Mouse (Mus musculus) heart, postnatal 0 days (tissue): Measurements from ENCODE around the gene Gm17079. TPM values are rescaled to one million over a fixed set of nuclear protein-coding genes. Genes with fewer than 3 reads are reported as not detected.
A peak's percentile ranks its signal among the peaks of the same experiment; 100 is the strongest.
"Not testable (repeated sequence)": the region's sequence is repeated elsewhere in the genome, so short reads cannot be mapped to it uniquely, and the experiment has no call there.

ENCODE experiments used
- ATAC-seq: fragments of 200-750 bp; cut with Nextera tagmentation; 2 replicates; pipeline ENCODE4 v1.8.0; 2017; ENCODE audit warnings: low read depth, moderate number of reproducible peaks, moderate library complexity; ENCODE audit not compliant: insufficient read depth
- DNase-seq: peaks from one replicate; pipeline ENCODE4 v3.0.0-alpha.2; 2016; ENCODE audit warnings: low spot score
- H3K27ac ChIP-seq: fragments of 300-500 bp; sonication (generic); 2 replicates; pipeline ENCODE4 v1.5.1; 2014; ENCODE audit warnings: low read depth, mild to moderate bottlenecking
- H3K27me3 ChIP-seq: fragments of 300-500 bp; sonication (generic); 2 replicates; pipeline ENCODE4 v1.6.1; 2014; ENCODE audit warnings: low read length, mixed read lengths; ENCODE audit not compliant: control insufficient read depth, insufficient read depth
- H3K36me3 ChIP-seq: fragments of 300-500 bp; sonication (generic); replicated peaks from 2 replicates; pipeline ENCODE4 v1.6.1; 2014; ENCODE audit warnings: low read length, mixed read lengths; ENCODE audit not compliant: control insufficient read depth, insufficient read depth
- H3K4me1 ChIP-seq: fragments of 300-500 bp; sonication (generic); 2 replicates; pipeline ENCODE4 v1.6.1; 2014; ENCODE audit warnings: antibody characterized with exemption; ENCODE audit not compliant: control insufficient read depth, insufficient read depth
- H3K4me2 ChIP-seq: fragments of 300-500 bp; sonication (generic); 2 replicates; pipeline ENCODE4 v1.6.1; 2014; ENCODE audit warnings: low read depth, mild to moderate bottlenecking, low read length, moderate library complexity
- H3K4me3 ChIP-seq: fragments of 300-500 bp; sonication (generic); 2 replicates; pipeline ENCODE4 v1.5.1; 2014; ENCODE audit warnings: low read depth, low read length
- H3K9ac ChIP-seq: fragments of 300-500 bp; sonication (generic); replicated peaks from 2 replicates; pipeline ENCODE4 v1.6.1; 2014; ENCODE audit warnings: low read depth, low read length, mixed read lengths
- H3K9me3 ChIP-seq: fragments of 300-500 bp; sonication (generic); replicated peaks from 2 replicates; pipeline ENCODE4 v1.6.1; 2016; ENCODE audit warnings: low read length; ENCODE audit not compliant: control insufficient read depth
- CTCF ChIP-seq: IDR thresholded peaks from 2 replicates; pipeline ENCODE4 v1.5.1; 2016; ENCODE audit warnings: antibody characterized with exemption, control low read depth, low read depth
- EP300 ChIP-seq: IDR thresholded peaks from 2 replicates; pipeline ENCODE4 v1.6.1; 2016; ENCODE audit warnings: antibody characterized with exemption, low read depth
- WGBS: fragments of 180-500 bp; shearing (Covaris S2); extraction: QIAGEN DNeasy Blood & Tissue Kit; methylation state at CpG from one replicate; pipeline ENCODE4 v1.1.7; 2014; 5-methylcytosine and 5-hydroxymethylcytosine counted together
- polyA plus RNA-seq: library from polyadenylated mRNA; unstranded; fragments of >200 nt; fragmentation: Nextera tagmentation; extraction: Ambion mirVana; gene quantifications from 2 replicates; pipeline ENCODE4 v1.2.1, GENCODE M21; 2015
- total RNA-seq: library from RNA; depleted of rRNA; stranded (reverse); fragments of >200 nt; gene quantifications from 2 replicates; pipeline ENCODE4 v1.2.3, GENCODE M21; 2014; ENCODE audit warnings: low replicate concordance; rRNA removed

Gm17079 gene
- total RNA-seq (not detected in 2 replicates), polyA plus RNA-seq (not detected in 2 replicates)

- WGBS = 82% methylated on average over 1 of the region's 2 CpGs
- H3K4me2 ChIP-seq, H3K4me3 ChIP-seq, DNase-seq, ATAC-seq, H3K36me3 ChIP-seq, H3K27ac ChIP-seq, H3K27me3 ChIP-seq, H3K9ac ChIP-seq, H3K4me1 ChIP-seq, H3K9me3 ChIP-seq: not testable (repeated sequence)
Measured at GRCm38 (mm10) chr14:51695368-51695767, at the start of gene Gm17079. Gm17079 (minus strand) TSS chr14:51695468.

- under 1% methylated on average over 42 of the region's 42 CpGs for WGBS
- H3K27ac ChIP-seq = no peak overlapping the region
- H3K4me2 ChIP-seq = peak overlapping the region; percentile 71
- no peaks in the 10 kb centered on the region for H3K9me3 ChIP-seq
- DNase-seq (no peak), ATAC-seq (no peak)
- H3K36me3 ChIP-seq = no peaks in the 10 kb centered on the region
- H3K9ac ChIP-seq = no peak overlapping the region
- H3K4me1 ChIP-seq = peaks cover 7% of the 10 kb centered on the region; the same call in 1 of the 2 replicates
- peak overlapping the region; percentile 44 for H3K4me3 ChIP-seq
- H3K27me3 ChIP-seq = peaks cover 43% of the 10 kb centered on the region
- TF ChIP-seq CTCF (no peak), EP300 (no peak)
Measured at GRCm38 (mm10) chr14:51740347-51741170, 45.3 kb upstream of the Gm17079 start.

- H3K4me3 ChIP-seq = peak overlapping the region; percentile 44; the same call in 1 of the 2 replicates
- no peak for DNase-seq
- H3K9ac ChIP-seq = no peak overlapping the region
- no peak overlapping the region for H3K27ac ChIP-seq
- H3K4me2 ChIP-seq = peak overlapping the region; percentile 38; the same call in 1 of the 2 replicates
- no peak for TF ChIP-seq EP300
- TF ChIP-seq CTCF = no peak
- 2% methylated on average over 24 of the region's 24 CpGs for WGBS
- no peaks in the 10 kb centered on the region for H3K9me3 ChIP-seq
- H3K4me1 ChIP-seq = peaks cover 7% of the 10 kb centered on the region; the same call in 1 of the 2 replicates
- ATAC-seq = no peak
- peaks cover 43% of the 10 kb centered on the region for H3K27me3 ChIP-seq
- H3K36me3 ChIP-seq = no peaks in the 10 kb centered on the region
Measured at GRCm38 (mm10) chr14:51739150-51739993, 44.1 kb upstream of the Gm17079 start.

GRCm38 (mm10) chr14:51738411-51739149 lies 43.3 kb upstream of the Gm17079 start:
- TF ChIP-seq EP300 (no peak), CTCF (no peak)
- H3K4me3 ChIP-seq = 0 out of 2 replicates have a peak overlapping the region, but pooled peaks have one; percentile 13
- H3K27me3 ChIP-seq = peaks cover 43% of the 10 kb centered on the region
- no peaks in the 10 kb centered on the region for H3K9me3 ChIP-seq
- ATAC-seq (no peak), DNase-seq (no peak)
- no peak overlapping the region for H3K27ac ChIP-seq
- H3K4me2 ChIP-seq = peak overlapping the region; percentile 38; the same call in 1 of the 2 replicates
- 3% methylated on average over 29 of the region's 29 CpGs for WGBS
- H3K4me1 ChIP-seq = peaks cover 7% of the 10 kb centered on the region; the same call in 1 of the 2 replicates
- H3K36me3 ChIP-seq = no peaks in the 10 kb centered on the region
- H3K9ac ChIP-seq = no peak overlapping the region

- H3K27ac ChIP-seq = no peak overlapping the region
- 14% methylated on average over 12 of the region's 12 CpGs for WGBS
- no peak overlapping the region for H3K4me2 ChIP-seq
- peaks cover 43% of the 10 kb centered on the region for H3K27me3 ChIP-seq
- TF ChIP-seq CTCF (no peak), EP300 (no peak)
- H3K9me3 ChIP-seq = no peaks in the 10 kb centered on the region
- no peak overlapping the region for H3K4me3 ChIP-seq
- H3K4me1 ChIP-seq = peaks cover 7% of the 10 kb centered on the region; the same call in 1 of the 2 replicates
- DNase-seq (no peak), ATAC-seq (no peak; the same call in 1 of the 2 replicates)
- H3K36me3 ChIP-seq = no peaks in the 10 kb centered on the region
- H3K9ac ChIP-seq = no peak overlapping the region
Measured at GRCm38 (mm10) chr14:51737967-51738366, 42.7 kb upstream of the Gm17079 start.
